Mouse (Mus musculus): ENCODE results near the gene Rad51b.

The Rad51b gene

GRCm38 (mm10) chr12:79679251-79679901 lies 382.3 kb downstream of the Rad51b start:
- in situ Hi-C loops (cut with MboI; ENCODE audit: low sequenced_read_pairs), result no loop called here

GRCm38 (mm10) chr12:79679941-79680697 lies 383.0 kb downstream of the Rad51b start:
- in situ Hi-C loops (cut with MboI; ENCODE audit: low sequenced_read_pairs), result no loop called here

GRCm38 (mm10) chr12:79680698-79681072 lies 383.6 kb downstream of the Rad51b start:
- in situ Hi-C loops (cut with MboI; ENCODE audit: low sequenced_read_pairs), result no loop called here

GRCm38 (mm10) chr12:79681571-79681970 lies 384.5 kb downstream of the Rad51b start:
- in situ Hi-C loops (cut with MboI; ENCODE audit: low sequenced_read_pairs), result no loop called here

- in situ Hi-C loops (cut with MboI; ENCODE audit: low sequenced_read_pairs), result no loop called here
These were observed 386.3 kb downstream of the Rad51b start for GRCm38 (mm10) chr12:79683350-79683749.

- in situ Hi-C loops (cut with MboI; ENCODE audit: low sequenced_read_pairs), result no loop called here
These were observed 386.7 kb downstream of the Rad51b start for GRCm38 (mm10) chr12:79683759-79684158.

- in situ Hi-C loops (cut with MboI; ENCODE audit: low sequenced_read_pairs), result no loop called here
These were observed 387.3 kb downstream of the Rad51b start for GRCm38 (mm10) chr12:79684338-79684737.

GRCm38 (mm10) chr12:79686594-79687325 lies 389.7 kb downstream of the Rad51b start:
- in situ Hi-C loops (cut with MboI; ENCODE audit: low sequenced_read_pairs), result no loop called here

GRCm38 (mm10) chr12:79687683-79688386 lies 390.8 kb downstream of the Rad51b start:
- in situ Hi-C loops (cut with MboI; ENCODE audit: low sequenced_read_pairs), result no loop called here

GRCm38 (mm10) chr12:79689299-79689698 lies 392.2 kb downstream of the Rad51b start:
- in situ Hi-C loops (cut with MboI; ENCODE audit: low sequenced_read_pairs), result no loop called here

- in situ Hi-C loops (cut with MboI; ENCODE audit: low sequenced_read_pairs), result no loop called here
These were observed 395.1 kb downstream of the Rad51b start for GRCm38 (mm10) chr12:79691929-79692862.

GRCm38 (mm10) chr12:79695832-79696434 lies 398.9 kb downstream of the Rad51b start:
- in situ Hi-C loops (cut with MboI; ENCODE audit: low sequenced_read_pairs), result no loop called here

GRCm38 (mm10) chr12:79703555-79703954 lies 406.5 kb downstream of the Rad51b start:
- in situ Hi-C loops (cut with MboI; ENCODE audit: low sequenced_read_pairs), result no loop called here

GRCm38 (mm10) chr12:79705501-79706266 lies 408.6 kb downstream of the Rad51b start:
- in situ Hi-C loops (cut with MboI; ENCODE audit: low sequenced_read_pairs), result no loop called here

- in situ Hi-C loops (cut with MboI; ENCODE audit: low sequenced_read_pairs), result no loop called here
These were observed 410.7 kb downstream of the Rad51b start for GRCm38 (mm10) chr12:79707565-79708422.

- in situ Hi-C loops (cut with MboI; ENCODE audit: low sequenced_read_pairs), result no loop called here
These were observed 411.3 kb downstream of the Rad51b start for GRCm38 (mm10) chr12:79708423-79708733.

GRCm38 (mm10) chr12:79713286-79713685 lies 416.2 kb downstream of the Rad51b start:
- in situ Hi-C loops (cut with MboI; ENCODE audit: low sequenced_read_pairs), result no loop called here

GRCm38 (mm10) chr12:79714484-79714883 lies 417.4 kb downstream of the Rad51b start:
- in situ Hi-C loops (cut with MboI; ENCODE audit: low sequenced_read_pairs), result no loop called here

Measured in CH12F3 (cell line).